Mouse (Mus musculus) liver, embryonic 14.5 days (tissue): Measurements from ENCODE around the gene 4930578C19Rik. TPM values are rescaled to one million over a fixed set of nuclear protein-coding genes. Genes with fewer than 3 reads are reported as not detected.
"Not testable (repeated sequence)": the region's sequence is repeated elsewhere in the genome, so short reads cannot be mapped to it uniquely, and the experiment has no call there.

Source experiments
- ATAC-seq: fragments of 200-750 bp; cut with Nextera tagmentation; 2 replicates; pipeline ENCODE4 v1.8.0; 2017; ENCODE audit warnings: moderate number of reproducible peaks, mild to moderate bottlenecking, moderate library complexity; ENCODE audit not compliant: insufficient read depth
- DNase-seq, 3 experiments: peaks; one replicate each; pipeline ENCODE4 v3.0.0-alpha.2; 2012 to 2013; ENCODE audit warnings: low read depth in 3 of 3, low spot score in 3 of 3
- H3K27ac ChIP-seq: fragments of 300-500 bp; sonication (generic); 2 replicates; pipeline ENCODE4 v1.5.1; 2014; ENCODE audit warnings: moderate library complexity, mild to moderate bottlenecking, control low read depth, inconsistent platforms
- H3K27me3 ChIP-seq: fragments of 300-500 bp; sonication (generic); 2 replicates; pipeline ENCODE4 v1.6.1; 2014; ENCODE audit warnings: mild to moderate bottlenecking, low read length, moderate library complexity; ENCODE audit not compliant: control insufficient read depth, insufficient read depth
- H3K36me3 ChIP-seq: fragments of 300-500 bp; sonication (generic); replicated peaks from 2 replicates; pipeline ENCODE4 v1.6.1; 2014; ENCODE audit warnings: low read depth; ENCODE audit not compliant: control insufficient read depth, insufficient read depth
- H3K4me1 ChIP-seq, 2 experiments: fragments of 200-500 bp in 1 of 2; fragments of 300-500 bp in 1 of 2; sonication (generic) in 1 of 2; replicated peaks; 2 replicates each; pipeline ENCODE4 v1.6.1; 2012 to 2014; ENCODE audit warnings: antibody characterized with exemption in 1 of 2, inconsistent platforms in 1 of 2, low read length in 1 of 2; ENCODE audit not compliant: control insufficient read depth in 2 of 2, insufficient read depth in 2 of 2
- H3K4me2 ChIP-seq: fragments of 300-500 bp; sonication (generic); 2 replicates; pipeline ENCODE4 v1.6.1; 2014; ENCODE audit warnings: low read depth, mild to moderate bottlenecking, control low read depth, moderate library complexity
- H3K4me3 ChIP-seq, 2 experiments: fragments of 200-500 bp in 1 of 2; fragments of 300-500 bp in 1 of 2; sonication (generic) in 1 of 2; 2 replicates each; pipeline ENCODE4 v1.5.1; 2012 to 2014; ENCODE audit warnings: low read depth in 2 of 2, low read length in 2 of 2, mild to moderate bottlenecking in 2 of 2, control low read depth in 1 of 2, inconsistent platforms in 1 of 2, moderate library complexity in 1 of 2; ENCODE audit not compliant: insufficient read depth in 1 of 2
- H3K9ac ChIP-seq: fragments of 300-500 bp; sonication (generic); replicated peaks from 2 replicates; pipeline ENCODE4 v1.6.1; 2014; ENCODE audit warnings: mild to moderate bottlenecking, control low read depth, moderate library complexity
- H3K9me3 ChIP-seq: fragments of 300-500 bp; sonication (generic); 2 replicates; pipeline ENCODE4 v1.6.1; 2016; ENCODE audit warnings: low read length, mixed read lengths; ENCODE audit not compliant: control insufficient read depth
- CTCF ChIP-seq: IDR thresholded peaks from 2 replicates; pipeline ENCODE4 v1.5.1; 2016; ENCODE audit warnings: antibody characterized with exemption, low read depth, control low read depth
- EP300 ChIP-seq: IDR thresholded peaks from 2 replicates; pipeline ENCODE4 v1.6.1; 2016; ENCODE audit warnings: antibody characterized with exemption, low read depth
- WGBS: fragments of 180-500 bp; shearing (Covaris S2); extraction: QIAGEN DNeasy Blood & Tissue Kit; methylation state at CpG from one replicate; pipeline ENCODE4 v1.1.7; 2014; ENCODE audit not compliant: insufficient replicate concordance; 5-methylcytosine and 5-hydroxymethylcytosine counted together
- polyA plus RNA-seq, 2 experiments: library from polyadenylated mRNA; depleted of rRNA in 1 of 2; stranded (reverse) in 1 of 2; unstranded in 1 of 2; fragments of >200 nt; fragmentation: Nextera tagmentation in 1 of 2; extraction: Ambion mirVana in 1 of 2; gene quantifications; 2 replicates each; pipeline versions ENCODE4 v1.2.1 to v1.2.3; 2012 to 2014

4930578C19Rik gene
- polyA plus RNA-seq, 2 experiments, result not detected

DNA sequence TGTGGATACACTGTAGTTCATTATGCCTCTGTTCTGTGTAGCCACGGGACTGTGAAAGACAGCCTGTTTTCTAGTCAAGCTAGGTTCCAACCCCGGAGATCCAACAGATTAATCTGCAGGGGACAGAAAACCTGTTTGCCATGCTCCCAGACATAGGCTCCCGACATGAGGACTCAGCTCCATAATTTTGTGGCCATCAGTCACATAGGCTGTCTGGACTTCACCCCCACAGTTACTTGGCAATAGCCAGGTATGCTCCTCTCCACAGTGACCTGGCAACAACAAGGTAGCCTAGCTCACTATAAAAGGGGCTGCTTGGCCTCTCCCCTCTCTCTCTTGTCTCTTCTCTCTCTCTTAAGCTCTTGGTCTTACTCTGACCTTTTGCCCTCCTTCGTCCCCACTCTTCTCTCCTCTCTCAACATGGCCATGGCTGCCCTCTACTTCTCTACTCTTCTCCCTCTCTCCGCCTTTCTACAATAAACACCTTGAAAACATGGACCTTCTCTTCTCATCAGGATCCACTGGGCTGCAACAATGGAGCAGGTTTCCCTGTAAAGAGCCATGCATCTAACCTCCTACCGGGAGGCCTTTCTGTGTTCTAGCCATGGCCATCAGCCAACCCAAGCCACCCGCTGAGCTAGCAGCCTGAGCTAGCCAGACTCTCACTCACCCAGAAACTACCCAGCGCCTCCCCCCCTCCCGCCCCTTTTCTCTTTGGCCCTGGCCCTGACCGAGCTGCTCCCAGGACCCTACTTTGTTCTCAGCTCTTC, 49.9 kb downstream of the 4930578C19Rik start:
- no peak overlapping the region for H3K9ac ChIP-seq
- ATAC-seq (no peak), DNase-seq (no peak)
- no peaks in the 10 kb centered on the region for H3K27me3 ChIP-seq
- H3K4me1 ChIP-seq, result no peaks in the 10 kb centered on the region
- no peak overlapping the region for H3K4me3 ChIP-seq
- H3K36me3 ChIP-seq, result no peaks in the 10 kb centered on the region
- H3K9me3 ChIP-seq, result no peaks in the 10 kb centered on the region
- WGBS, result 56% methylated on average over 10 of the region's 10 CpGs
- no peak overlapping the region for H3K4me2 ChIP-seq
- TF ChIP-seq CTCF (no peak), EP300 (no peak)
- no peak overlapping the region for H3K27ac ChIP-seq

DNA sequence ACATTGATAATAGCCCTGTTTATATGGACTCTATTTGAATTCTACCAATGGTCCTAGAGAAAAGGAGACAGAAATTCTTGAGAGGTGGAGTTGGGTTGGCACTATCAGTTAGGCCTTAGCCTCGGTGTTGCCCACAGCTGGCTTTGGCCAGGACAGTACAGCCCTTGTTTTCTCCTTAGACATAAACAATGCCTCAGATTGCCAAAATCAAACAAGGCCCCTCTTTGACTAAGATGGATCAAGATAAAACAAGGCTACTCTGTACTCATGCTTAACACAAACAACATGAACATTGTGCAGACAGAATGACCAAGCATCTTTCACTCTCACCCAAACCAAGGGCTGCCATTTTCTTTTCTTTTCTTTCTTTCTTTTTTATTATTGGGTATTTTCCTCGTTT, 51.6 kb downstream of the 4930578C19Rik start:
- Histone ChIP-seq H3K9me3 (no peaks in the 10 kb centered on the region), H3K9ac (no peak overlapping the region), H3K4me2 (no peak overlapping the region), H3K4me1 (no peaks in the 10 kb centered on the region), H3K4me3 (no peak overlapping the region), H3K27ac (no peak overlapping the region), H3K36me3 (no peaks in the 10 kb centered on the region), H3K27me3 (no peaks in the 10 kb centered on the region)
- 40% methylated on average over 2 of the region's 2 CpGs for WGBS
- ATAC-seq, result no peak
- TF ChIP-seq EP300, result no peak
- no peak for TF ChIP-seq CTCF
- DNase-seq, result no peak

DNA sequence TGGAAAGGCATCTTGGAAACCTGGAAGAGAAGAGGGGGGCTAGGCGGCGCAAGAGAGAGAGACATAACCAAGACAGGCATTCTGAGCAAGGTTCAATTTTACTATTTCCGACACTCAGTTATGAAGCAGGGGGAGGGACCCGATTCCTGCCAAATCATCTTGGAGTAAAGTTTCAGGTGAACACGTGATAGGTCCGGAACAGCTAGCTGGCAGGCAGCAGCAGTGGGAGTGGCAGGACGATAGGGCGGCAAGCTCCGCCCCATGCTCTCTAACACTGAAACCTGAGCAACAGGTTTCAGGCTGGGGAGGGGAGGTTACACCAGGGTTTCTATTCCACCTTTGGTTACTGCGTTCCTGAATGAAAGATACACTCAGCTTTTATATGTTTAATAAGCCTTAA, 58.9 kb downstream of the 4930578C19Rik start:
- Histone ChIP-seq H3K4me1 (no peaks in the 10 kb centered on the region), H3K27ac (no peak overlapping the region), H3K27me3 (no peaks in the 10 kb centered on the region), H3K36me3 (no peaks in the 10 kb centered on the region), H3K4me2 (no peak overlapping the region), H3K9ac (no peak overlapping the region), H3K4me3 (no peak overlapping the region), H3K9me3 (no peaks in the 10 kb centered on the region)
- 48% methylated on average over 10 of the region's 10 CpGs for WGBS
- ATAC-seq, result no peak
- no peak for DNase-seq
- TF ChIP-seq CTCF (no peak), EP300 (no peak)

DNA sequence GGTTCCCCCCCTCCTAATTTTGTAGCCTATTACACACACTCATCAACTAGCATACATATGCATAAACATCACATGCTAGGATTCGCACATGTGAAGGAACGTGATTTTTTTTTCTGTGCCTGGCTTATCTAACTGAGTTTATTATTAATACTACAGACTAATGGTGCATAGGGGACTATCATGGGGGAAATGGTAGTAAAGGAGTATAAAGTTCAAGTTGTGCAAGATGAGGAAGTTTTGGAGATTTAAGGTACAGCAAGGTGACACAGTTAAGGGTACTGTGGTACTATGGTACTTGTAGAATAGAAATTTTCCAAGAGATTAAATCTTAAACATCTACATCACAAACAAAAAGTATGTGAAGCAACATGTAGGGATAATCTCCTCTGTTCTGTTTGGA, 64.5 kb downstream of the 4930578C19Rik start:
- no peak overlapping the region for H3K27ac ChIP-seq
- ATAC-seq, result no peak
- DNase-seq, result no peak
- WGBS, result 66% methylated on average over 2 of the region's 2 CpGs
- no peaks in the 10 kb centered on the region for H3K36me3 ChIP-seq
- H3K9me3 ChIP-seq, result no peaks in the 10 kb centered on the region
- no peaks in the 10 kb centered on the region for H3K27me3 ChIP-seq
- H3K9ac ChIP-seq, result no peak overlapping the region
- H3K4me1 ChIP-seq, result no peaks in the 10 kb centered on the region
- H3K4me2 ChIP-seq, result no peak overlapping the region
- no peak overlapping the region for H3K4me3 ChIP-seq
- no peak for TF ChIP-seq EP300
- TF ChIP-seq CTCF, result no peak

DNA sequence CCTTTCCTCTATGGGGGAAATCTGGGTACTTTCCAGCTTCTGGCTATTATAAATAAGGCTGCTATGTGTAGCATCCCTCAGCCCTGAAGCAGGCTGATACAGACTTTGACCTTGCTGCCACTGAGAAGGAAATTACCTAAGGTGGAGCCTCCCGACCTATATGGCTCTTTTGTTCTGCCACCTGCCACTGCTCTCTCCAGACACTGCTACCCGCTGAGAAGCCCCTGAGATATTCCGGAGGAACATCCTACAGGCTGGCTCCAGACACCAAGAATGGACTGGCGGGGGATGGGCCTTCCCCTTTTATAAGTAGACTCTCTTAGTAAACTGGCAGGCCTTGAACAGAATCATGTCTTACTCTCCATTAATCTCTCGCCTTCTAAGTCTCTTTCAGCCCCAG, 77.0 kb downstream of the 4930578C19Rik start:
- not testable (repeated sequence) for H3K4me2 ChIP-seq, H3K9me3 ChIP-seq, DNase-seq, H3K27ac ChIP-seq, H3K4me3 ChIP-seq, H3K36me3 ChIP-seq, ATAC-seq, H3K4me1 ChIP-seq, H3K9ac ChIP-seq, H3K27me3 ChIP-seq
- 60% methylated on average over 5 of the region's 5 CpGs for WGBS
